Mouse (Mus musculus): Measurements from ENCODE around the gene Nudt15.
A peak's percentile ranks its signal among the peaks of the same experiment; 100 is the strongest.

Gene Nudt15

DNA sequence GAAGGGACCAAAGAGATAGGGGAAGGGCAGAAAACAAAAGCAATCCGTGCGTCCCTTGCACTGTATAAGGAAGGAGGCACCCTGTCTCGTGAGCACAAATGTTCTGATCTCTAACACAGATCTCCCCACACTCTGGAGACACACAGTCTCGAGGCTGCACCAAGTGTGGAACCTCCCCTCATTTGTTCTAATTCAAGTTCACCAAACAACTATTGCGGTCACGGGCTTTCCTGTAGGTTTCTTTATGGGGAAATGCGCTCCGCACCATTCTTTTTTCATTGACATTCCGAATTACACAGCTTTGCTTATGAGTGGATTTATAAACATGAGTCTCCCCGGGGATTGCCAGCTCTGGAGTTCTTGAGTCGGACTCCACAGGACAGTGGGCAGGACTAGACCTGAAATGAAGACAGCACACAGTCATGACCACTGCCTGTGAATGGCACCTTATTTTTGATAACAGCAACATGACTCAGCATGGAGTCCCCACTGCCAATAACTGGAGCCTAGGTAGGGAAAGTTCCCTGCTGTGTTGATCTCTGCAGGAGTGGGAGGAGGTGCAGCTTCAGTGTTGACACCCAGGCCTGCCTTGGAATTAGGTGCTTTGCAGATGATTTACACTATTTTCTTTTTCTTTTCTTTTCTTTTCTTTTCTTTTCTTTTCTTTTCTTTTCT is 40.2 kb downstream of the Nudt15 start:
- DNase-seq (ENCODE audit: low read depth, low spot score) = no peak

DNA sequence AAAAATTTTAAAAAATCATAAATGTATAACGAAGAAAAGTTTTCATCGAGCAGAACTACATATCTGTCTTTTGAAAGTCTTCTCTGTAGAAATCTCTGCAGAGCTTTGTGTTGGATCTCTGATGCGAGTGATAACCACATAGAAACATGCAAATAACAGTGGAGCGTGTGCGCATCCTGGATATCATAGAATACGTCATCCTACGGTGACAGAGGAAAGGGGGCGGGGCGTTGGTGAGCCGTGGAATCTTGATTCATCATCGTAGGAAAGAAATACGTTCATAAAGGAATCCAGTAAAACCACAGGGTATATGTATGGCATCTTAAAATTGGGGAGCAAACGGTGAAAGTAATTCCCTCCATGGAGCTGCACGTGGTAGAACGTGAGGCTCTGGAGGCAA is 40.8 kb downstream of the Nudt15 start:
- DNase-seq (ENCODE audit: low read depth, low spot score) = no peak

DNA sequence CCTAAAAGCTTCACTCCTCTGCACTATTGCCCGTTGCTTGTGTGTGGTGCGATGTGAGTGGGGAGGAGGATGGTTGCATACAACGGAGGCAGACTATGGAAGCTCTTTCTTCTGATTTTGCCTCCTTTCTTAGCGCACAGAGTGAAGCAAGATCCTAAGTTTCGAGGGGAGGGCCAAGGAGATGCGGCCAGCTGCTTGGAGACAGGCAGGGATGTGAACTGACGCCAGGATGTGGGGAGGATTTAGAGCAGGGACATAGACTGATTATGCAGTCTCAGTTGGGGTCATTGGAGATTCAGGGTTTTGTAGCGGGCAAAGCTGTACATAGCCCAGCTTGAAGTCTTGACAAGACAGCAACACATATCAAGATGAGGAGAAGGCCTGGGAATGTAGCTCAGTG is 41.8 kb downstream of the Nudt15 start:
- no peak for DNase-seq (ENCODE audit: low read depth, low spot score)

DNA sequence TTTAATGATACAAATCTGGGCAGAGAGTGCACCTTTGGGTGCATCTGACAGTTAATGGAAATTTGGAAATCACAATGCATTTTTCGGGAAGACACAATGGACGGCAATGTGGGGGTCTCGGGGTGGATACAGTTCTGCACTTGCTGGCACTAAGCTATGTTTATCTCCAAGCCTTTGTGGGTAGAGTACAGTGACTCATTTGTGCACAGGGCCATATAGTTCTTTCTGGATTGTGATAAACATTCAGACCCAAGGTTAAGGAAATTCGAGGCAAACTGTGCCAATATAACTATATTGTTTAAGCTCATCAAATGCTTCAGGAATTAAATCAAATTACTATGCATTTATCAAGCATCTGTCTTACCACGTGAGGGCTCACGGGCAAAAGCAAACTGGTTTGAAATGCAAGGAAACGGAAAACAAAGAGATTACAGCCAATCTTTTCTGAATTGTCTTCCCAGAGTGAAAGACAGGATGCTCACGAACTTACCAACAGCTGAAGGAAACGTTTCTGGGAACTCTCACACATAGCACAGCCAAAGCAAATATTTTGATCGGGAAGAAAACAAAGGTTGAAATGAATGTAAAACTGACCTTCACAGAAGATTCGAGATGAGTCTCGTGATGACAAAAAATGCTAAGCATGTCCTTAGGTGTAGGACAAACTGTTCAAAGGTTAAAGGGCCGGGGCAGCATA is 44.7 kb downstream of the Nudt15 start:
- no peak for DNase-seq (ENCODE audit: low read depth, low spot score)

DNA sequence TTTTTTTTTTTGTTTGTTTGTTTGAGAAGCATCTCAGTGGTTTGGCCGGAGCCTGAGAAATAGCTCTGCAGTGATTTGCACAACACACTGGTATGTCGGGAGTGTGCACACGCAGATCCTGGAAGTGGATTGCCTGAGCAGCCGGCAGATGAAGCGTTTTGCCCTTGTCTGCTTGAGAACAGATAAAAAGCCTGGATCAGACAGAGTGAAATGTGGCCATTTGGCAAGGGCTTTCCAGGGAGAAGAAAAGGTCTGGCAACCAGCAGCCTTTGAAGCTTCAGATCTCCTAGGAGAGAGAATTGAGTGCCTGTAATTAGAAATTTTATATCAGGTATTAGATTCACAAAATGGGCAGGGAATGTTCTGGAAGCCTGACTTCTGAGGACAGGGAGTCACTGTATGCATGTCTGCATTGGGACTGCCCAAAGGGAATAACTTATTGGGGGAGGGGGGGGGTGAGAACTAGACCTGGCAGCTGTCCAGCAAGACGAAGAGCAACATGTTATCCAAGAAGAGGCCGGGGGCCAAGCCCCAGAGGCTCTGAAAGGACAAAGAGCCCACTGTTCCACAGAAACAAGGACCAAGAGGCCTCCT is 45.4 kb downstream of the Nudt15 start:
- no peak for DNase-seq (ENCODE audit: low read depth, low spot score)

DNA sequence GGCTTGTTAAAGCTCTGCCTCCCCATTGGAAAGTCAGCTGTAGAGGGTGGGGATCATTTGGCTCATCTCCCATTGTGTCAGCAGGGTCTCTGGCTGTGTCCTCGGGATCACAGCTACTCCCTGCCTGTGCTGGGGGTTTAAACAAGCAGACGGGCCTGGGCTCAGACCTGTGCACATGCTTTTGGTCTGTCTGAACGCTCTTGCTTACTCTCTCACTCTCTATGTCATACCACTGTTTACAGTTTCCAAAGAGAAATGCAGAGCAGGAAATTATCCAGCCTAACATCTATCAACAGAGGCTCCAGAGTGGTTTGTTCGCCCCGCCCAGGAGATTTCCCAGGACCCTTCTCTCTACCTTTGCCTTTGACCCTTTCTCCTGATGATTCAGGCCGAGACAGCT is 46.3 kb downstream of the Nudt15 start:
- DNase-seq (ENCODE audit: low read depth, low spot score) = no peak

DNA sequence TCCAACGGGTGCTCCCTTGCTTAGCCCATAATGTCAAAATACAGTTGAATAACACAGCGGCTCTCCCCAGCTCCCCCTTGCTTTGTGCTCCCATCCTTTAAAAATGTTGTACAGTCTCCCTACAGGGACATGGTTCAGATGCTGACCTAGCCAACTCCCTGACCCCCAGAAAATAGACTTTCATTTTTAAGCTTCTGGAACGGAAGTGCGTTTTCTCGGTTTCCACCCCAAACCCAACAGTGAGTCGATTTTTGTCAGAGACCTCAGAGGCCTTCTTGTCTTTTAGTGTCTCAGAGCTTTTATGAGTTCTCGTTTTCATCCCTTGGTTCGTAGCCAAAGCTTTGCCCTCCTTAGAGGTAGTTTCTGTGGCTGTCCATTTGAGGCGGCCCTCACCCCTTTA is 46.8 kb downstream of the Nudt15 start:
- DNase-seq (ENCODE audit: low read depth, low spot score) = no peak

DNA sequence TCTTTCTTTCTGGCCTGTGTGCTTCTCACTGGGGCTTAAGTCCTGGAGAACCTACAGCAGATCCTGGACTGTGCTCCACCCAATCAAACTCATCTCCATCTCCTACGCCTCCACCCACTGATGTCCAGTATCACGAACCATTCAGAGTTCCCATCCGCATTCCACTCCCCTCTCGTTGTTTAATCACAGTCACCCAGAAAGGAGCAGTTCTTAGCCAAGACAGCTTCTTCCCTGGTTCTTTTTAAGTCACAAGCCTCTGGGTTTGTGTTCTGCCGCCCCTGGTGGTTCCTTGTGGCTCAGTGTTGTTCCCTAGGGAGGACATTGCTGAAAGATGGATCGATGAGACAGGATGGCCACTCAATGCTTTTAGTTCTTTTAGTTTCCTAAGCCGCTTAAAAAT is 52.3 kb downstream of the Nudt15 start:
- peak; percentile 17 for DNase-seq (ENCODE audit: low read depth, low spot score)

DNA sequence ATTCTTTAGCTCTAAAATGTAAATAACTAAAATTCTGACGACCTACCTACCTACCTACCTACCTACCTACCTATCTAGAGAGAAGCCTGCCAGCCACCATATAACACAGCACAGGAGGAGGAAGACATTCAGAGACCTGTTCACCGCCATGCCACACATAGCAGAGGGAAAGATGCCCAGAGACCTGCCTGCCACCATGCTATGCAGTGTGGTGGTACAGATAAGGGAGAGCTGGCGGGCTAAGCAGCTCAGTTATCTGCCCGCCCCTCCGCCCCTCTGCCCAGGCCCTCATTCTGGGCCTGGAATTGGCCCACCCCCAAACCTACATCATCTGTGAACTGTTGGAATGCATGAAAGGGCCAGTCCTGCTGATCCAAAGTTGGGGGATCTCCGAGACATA is 53.9 kb downstream of the Nudt15 start:
- DNase-seq (ENCODE audit: low read depth, low spot score) = no peak

DNA sequence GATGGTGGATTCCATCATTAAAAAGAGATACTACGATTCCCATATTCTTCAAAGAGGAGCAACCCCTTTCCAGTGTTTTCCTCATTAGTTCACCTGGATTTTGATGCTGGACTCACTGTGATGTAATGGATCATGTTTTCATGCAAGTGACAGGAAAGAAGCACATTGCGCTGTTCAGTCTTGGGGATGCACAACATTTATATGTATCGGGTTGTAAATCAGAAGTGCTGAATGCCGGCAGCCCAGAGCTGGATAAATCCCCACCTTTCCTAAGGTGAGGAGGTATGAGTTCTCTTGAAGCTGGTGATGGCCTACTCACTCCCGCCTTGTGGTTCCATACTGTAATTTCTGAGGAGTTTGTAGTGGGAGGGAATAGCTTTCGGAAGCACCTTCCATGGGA is 54.7 kb downstream of the Nudt15 start:
- DNase-seq (ENCODE audit: low read depth, low spot score) = no peak

DNA sequence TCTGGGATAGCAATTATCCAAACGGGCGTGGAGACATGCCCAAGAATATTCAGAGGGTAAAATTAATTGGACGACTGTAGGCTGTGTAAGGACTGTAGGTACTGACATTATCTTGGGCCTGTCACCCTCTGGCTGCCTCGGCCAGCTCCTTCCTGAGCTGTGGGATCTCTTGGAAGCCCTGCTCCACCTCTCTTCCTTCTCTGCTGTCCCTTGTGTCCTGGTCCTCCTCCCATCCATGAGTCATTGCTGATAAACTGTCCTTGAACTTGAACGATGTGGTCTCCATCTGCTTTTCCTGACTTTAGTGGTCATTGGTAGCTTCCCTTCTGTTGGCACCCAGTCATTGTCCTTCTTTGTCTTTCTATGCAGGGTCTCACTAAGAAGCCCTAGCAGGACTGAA is 61.4 kb downstream of the Nudt15 start:
- DNase-seq (ENCODE audit: low read depth, low spot score) = no peak

DNA sequence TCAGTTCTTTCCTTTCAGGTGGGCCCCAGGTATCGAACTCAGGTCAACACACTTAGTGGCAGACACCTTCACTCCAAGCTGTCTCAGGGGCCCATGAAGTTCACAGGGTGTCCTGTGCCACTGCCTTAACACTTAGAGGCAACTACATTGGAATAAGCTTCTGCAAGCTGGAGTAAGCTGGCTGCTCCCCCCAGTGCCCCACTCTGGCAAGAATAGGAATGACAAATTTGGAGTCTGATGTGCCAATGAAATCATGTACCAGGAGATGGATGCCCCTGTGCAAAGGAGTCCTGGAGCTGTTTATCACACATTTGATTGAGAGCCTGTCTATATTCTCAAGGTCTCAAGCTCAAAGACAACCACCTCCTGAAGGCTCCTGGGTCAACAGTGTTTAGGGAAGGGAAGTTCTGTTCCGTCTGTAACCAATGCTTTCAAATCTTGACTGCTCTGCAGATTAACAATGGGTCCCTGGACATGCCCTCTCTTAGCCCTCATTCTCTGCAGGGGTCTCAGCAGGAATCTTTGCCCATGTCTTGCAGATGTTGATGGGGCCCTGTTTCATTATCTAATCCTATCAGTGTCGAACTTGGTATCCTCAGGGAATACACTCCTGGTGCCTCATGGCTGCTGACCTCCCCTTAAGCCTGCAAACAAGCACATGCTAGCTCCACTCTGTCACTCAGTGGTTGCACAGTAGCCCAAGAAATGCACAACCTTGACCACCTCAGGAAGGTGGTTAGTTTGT is 63.5 kb downstream of the Nudt15 start:
- no peak for DNase-seq (ENCODE audit: low read depth, low spot score)

DNA sequence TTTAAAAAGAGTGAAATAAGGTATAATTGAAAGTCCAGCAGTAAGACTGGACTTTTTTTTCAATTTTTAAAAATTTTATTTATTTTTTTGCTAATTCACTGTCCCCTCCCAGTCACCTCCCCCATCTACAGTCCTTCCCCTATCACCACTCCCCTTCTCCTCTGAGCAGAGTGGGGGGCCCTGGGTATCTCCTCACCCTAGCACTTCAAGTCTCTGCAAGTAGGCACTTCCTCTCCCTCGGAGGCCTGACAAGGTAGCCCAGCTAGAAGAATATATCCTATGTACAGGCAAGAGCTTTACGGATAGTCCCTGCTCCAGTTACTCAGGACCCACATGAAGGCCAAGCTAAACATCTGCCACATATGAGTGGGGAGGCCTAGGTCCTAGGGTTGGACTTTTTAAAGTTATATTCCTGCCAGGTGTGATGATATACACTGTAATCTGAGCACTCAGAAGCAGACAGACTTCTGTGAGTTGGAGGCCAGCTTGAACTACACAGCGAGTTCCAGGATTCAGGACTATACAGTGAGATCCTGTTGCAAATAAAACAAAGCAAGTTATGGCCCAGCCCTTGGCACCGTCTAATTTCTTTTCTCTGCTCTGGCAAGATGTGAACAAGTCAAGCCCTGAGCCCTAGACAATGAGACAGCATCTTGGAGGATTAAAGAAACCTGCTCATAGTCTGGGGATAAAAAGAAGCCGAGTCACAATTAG is 64.4 kb downstream of the Nudt15 start:
- no peak for DNase-seq (ENCODE audit: low read depth, low spot score)

DNA sequence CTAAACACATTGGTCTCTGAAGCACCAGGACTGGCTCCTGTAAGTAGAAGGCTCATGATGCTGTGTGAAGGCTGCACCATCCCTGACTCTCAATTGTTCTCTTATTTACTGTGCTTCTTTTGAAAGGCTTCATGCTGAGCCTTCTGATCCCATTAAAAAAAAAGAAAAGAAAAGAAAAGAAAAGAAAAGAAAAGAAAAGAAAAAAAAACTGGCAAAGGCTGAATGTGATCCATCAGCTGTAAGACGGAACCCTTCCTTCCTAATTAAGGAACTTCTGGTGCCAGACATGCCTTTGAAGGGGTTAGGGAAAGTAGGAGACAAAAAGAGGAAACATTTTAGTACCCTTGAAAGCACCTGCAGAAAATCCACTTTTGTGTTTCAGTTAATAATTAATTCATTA is 68.3 kb downstream of the Nudt15 start:
- DNase-seq (ENCODE audit: low read depth, low spot score) = no peak

DNA sequence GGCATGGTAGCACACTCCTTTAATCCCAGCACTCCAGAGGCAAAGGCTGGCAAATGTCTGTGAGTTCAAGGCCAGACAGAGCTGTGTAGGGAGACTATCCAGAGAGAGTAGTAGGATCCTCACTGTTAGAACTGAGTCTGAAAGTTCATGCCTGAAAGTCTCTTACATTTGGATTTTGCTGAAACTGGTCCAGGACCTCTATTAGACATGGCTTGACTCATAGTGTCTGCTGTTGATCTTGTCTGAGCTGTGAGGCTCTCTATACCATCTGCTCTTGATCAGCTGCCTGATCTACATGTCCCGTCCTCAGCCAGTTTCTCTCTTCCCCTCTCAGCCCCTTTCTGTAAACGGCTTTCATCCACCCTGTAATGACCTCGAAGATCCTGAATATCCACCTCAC is 69.7 kb downstream of the Nudt15 start:
- no peak for DNase-seq (ENCODE audit: low read depth, low spot score)

DNA sequence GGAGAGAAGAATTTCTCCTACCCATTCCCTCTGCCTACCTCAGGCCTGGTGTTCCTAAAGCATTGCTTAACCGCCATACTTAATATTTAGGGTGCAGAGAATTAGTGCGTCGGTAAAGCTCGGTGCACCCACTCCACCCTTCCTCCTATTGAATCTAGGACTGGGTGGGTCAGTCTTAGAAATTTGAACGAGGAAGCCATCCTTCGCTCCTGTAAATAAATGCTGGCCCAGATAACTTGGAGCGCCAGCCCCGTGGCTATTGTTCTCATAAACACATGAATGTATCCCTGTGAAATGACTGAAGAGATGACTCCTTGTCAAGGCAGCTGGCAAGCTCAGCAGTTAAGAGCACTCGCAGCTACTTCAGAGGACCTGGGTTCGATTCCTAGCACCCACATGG is 71.0 kb downstream of the Nudt15 start:
- DNase-seq (ENCODE audit: low read depth, low spot score) = no peak

DNA sequence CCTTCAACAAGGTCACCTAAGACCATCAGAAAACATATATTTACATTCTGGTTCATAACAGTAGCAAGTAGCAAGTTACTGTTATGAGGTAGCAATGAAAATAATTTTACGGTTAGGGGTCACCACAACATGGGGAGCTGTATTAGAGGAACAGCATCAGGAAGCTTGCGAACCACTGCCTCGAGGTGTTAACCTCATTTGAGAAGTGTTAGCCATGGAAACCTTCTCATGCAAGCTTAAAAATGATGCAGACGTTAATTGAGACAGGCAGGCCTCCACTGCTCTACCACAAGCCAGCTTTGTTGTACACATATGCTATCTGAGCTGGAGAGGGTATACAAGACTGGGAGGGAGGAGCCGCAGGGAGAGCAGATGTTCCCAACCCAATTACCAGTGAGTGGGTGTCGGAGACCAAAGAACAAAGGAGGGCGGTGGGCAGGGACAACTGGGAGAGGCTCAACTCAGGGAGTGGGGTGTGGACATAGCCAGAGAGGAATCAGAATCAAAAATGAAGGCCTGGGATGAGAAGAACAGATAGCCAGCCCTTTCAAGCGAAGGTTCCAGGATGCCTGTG is 71.6 kb downstream of the Nudt15 start:
- DNase-seq (ENCODE audit: low read depth, low spot score) = peak; percentile 29

DNA sequence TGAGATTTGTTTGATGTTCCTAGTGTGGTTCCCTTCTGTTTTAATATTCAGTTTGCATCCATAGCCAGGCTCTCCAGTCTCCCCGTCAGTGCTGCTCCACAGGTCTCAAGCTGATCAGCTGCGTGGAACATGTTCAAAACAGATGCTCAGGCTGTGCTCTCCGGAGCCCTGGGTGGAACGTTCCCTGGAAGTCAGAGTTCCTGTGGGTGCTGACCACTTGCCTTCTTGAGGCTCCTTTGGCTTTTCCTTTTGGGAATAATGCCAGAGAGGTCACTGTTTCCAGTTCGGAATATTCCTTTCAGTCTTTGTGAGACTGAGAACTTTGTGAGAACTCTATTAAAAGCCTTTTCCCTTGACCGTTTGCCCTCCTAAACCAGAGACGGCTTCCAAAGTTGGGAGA is 72.5 kb downstream of the Nudt15 start:
- DNase-seq (ENCODE audit: low read depth, low spot score) = no peak

DNA sequence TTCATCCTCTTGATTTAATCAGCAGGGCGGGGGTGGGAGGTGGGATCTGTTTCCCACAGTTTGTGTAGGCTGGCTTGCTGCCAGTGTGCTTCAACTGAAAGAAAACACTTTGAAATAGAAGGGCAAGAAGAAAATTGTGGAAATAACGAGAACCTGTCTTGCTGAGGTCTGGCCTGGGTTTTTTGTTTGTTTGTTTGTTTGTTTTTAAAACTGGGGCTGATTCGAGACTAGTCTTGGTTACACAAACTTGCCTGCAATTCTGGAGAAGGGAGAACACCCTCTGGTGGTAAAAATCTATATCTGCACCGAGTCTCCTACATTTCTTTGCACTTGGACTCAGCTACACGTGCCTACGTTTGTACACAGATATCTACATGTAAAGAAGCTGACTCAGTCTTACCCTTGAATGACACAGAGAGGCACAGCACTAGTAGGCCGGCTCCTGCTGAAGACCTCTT is 73.4 kb downstream of the Nudt15 start:
- DNase-seq (ENCODE audit: low read depth, low spot score) = peak; percentile 45

DNA sequence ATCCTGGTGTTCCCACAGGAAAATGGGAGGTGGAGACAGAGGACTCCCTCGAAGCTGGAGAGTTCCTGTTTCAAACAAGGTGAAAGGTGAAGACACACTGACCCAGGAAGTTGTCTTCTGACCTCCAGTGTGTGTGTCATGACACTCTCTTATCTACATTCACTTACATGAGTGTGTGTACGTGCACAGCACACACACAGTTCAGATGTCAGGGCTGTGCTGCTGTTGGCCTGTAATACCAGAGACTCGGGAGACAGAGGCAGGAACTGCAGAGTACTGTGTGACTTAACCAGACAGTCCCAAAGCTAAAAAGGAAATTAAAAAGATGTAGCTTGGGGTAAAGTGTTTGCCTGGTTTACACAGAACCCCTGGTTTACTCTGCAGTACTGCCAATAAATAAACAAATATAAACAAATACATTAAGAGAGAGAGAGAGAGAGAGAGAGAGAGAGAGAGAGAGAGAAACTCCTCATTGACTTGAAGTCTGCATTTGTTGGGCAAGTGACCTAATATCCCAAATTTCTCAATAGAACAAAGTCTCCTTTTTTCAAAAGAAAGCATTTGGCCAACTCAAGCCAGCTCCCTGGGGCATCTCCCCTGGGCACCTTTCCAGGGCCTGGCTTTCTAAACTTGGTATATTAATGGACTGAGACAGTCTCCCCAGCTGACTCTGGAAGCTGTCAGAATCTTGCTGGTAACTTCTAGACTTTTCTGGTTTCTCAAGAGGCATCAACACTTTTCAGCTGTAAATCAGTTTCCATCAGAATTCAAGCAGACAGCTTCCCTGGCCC is 74.2 kb downstream of the Nudt15 start:
- DNase-seq (ENCODE audit: low read depth, low spot score) = no peak

DNA sequence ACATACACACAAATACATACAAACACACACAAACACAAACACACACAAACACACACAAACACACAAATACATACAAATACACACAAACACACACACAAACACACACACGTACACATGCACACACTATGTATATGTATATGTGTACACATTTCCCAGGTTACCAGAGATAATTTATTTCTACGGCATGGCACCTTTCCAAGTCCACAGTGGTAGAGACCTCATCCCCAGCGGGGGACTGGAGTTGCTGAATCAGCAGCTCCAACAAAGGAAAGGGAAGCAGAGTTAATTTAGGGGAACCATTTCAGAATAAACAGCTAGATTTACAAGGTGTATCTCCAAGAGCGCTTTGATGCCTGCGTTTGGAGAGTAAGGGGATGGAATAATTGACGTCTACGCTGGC is 75.8 kb downstream of the Nudt15 start:
- DNase-seq (ENCODE audit: low read depth, low spot score) = no peak

All from ES-CJ7 (cell line).